Mouse (Mus musculus) midbrain, embryonic 15.5 days (tissue): ENCODE measurements around the gene Gart. TPM values are rescaled to one million over a fixed set of nuclear protein-coding genes. Genes with fewer than 3 reads are reported as not detected.
A peak's percentile ranks its signal among the peaks of the same experiment; 100 is the strongest.

Experiments
- ATAC-seq: fragments of 200-750 bp; cut with Nextera tagmentation; replicated peaks from 2 replicates; pipeline ENCODE4 v1.8.0; 2017; ENCODE audit warnings: moderate TSS enrichment
- H3K27ac ChIP-seq: fragments of 300-500 bp; sonication (generic); 2 replicates; pipeline ENCODE4 v1.5.1; 2015; ENCODE audit warnings: mild to moderate bottlenecking, inconsistent platforms
- H3K27me3 ChIP-seq: fragments of 300-500 bp; sonication (generic); replicated peaks from 2 replicates; pipeline ENCODE4 v1.6.1; 2015; ENCODE audit warnings: inconsistent platforms
- H3K36me3 ChIP-seq: fragments of 300-500 bp; sonication (generic); replicated peaks from 2 replicates; pipeline ENCODE4 v1.6.1; 2015; ENCODE audit warnings: inconsistent platforms
- H3K4me1 ChIP-seq: fragments of 300-500 bp; sonication (generic); 2 replicates; pipeline ENCODE4 v1.6.1; 2015; ENCODE audit warnings: inconsistent platforms
- H3K4me2 ChIP-seq: fragments of 300-500 bp; sonication (generic); 2 replicates; pipeline ENCODE4 v1.6.1; 2015; ENCODE audit warnings: inconsistent platforms, mild to moderate bottlenecking, moderate library complexity
- H3K4me3 ChIP-seq: fragments of 300-500 bp; sonication (generic); 2 replicates; pipeline ENCODE4 v1.5.1; 2015; ENCODE audit warnings: mild to moderate bottlenecking, inconsistent platforms
- H3K9ac ChIP-seq: fragments of 300-500 bp; sonication (generic); 2 replicates; pipeline ENCODE4 v1.6.1; 2015; ENCODE audit warnings: mild to moderate bottlenecking, inconsistent platforms
- H3K9me3 ChIP-seq: fragments of 300-500 bp; sonication (generic); 2 replicates; pipeline ENCODE4 v1.6.1; 2016; ENCODE audit warnings: inconsistent platforms
- WGBS: fragments of 180-500 bp; shearing (Covaris S2); methylation state at CpG from one replicate; pipeline ENCODE4 v1.1.7; 2015; ENCODE audit warnings: mixed read lengths; 5-methylcytosine and 5-hydroxymethylcytosine counted together
- polyA plus RNA-seq: library from polyadenylated mRNA; unstranded; fragments of >200 nt; fragmentation: Nextera tagmentation; extraction: Ambion mirVana; gene quantifications from 2 replicates; pipeline ENCODE4 v1.2.1, GENCODE M21; 2015

Gart gene
- 60.7 and 62.0 TPM in 2 replicates for polyA plus RNA-seq

GRCm38 (mm10) chr16:91646681-91647419 is at the start of gene Gart:
Gene Gart (minus strand): TSS chr16:91646952.
- Histone ChIP-seq H3K4me3 (peak within 1 kb of the TSS; percentile 82), H3K27me3 (no peaks in the 10 kb centered on the region), H3K36me3 (peaks cover under 1% of the 10 kb centered on the region; the same call in 1 of the 2 replicates), H3K9me3 (no peaks in the 10 kb centered on the region), H3K4me2 (peak within 1 kb of the TSS; percentile 92), H3K4me1 (peaks cover 22% of the 10 kb centered on the region), H3K27ac (peak within 1 kb of the TSS; percentile 99), H3K9ac (peak within 1 kb of the TSS; percentile 80)
- WGBS, result under 1% methylated on average over 59 of the region's 59 CpGs
- peak; percentile 90 for ATAC-seq

GRCm38 (mm10) chr16:91695108-91695755 is 48.5 kb upstream of the Gart start:
- no peak for ATAC-seq
- Histone ChIP-seq H3K27me3 (no peaks in the 10 kb centered on the region), H3K4me2 (no peak overlapping the region), H3K4me1 (no peaks in the 10 kb centered on the region), H3K9ac (no peak overlapping the region), H3K36me3 (peaks cover 24% of the 10 kb centered on the region), H3K4me3 (no peak overlapping the region), H3K9me3 (no peaks in the 10 kb centered on the region), H3K27ac (no peak overlapping the region)
- 77% methylated on average over 8 of the region's 8 CpGs for WGBS

- no peaks in the 10 kb centered on the region for H3K27me3 ChIP-seq
- H3K36me3 ChIP-seq, result peaks cover 24% of the 10 kb centered on the region
- H3K9ac ChIP-seq, result no peak overlapping the region
- H3K27ac ChIP-seq, result no peak overlapping the region
- no peak overlapping the region for H3K4me3 ChIP-seq
- no peak overlapping the region for H3K4me2 ChIP-seq
- WGBS, result 33% methylated on average over 14 of the region's 14 CpGs
- peak; percentile 87 for ATAC-seq
- peaks cover 6% of the 10 kb centered on the region for H3K4me1 ChIP-seq
- H3K9me3 ChIP-seq, result no peaks in the 10 kb centered on the region
These were observed 47.8 kb upstream of the Gart start for GRCm38 (mm10) chr16:91694455-91695084.

GRCm38 (mm10) chr16:91689791-91690190 is 43.0 kb upstream of the Gart start:
- ATAC-seq, result no peak
- H3K4me1 ChIP-seq, result peaks cover 20% of the 10 kb centered on the region
- WGBS, result 37% methylated on average over 7 of the region's 7 CpGs
- peaks cover 13% of the 10 kb centered on the region; the same call in 1 of the 2 replicates for H3K36me3 ChIP-seq
- H3K9ac ChIP-seq, result no peak overlapping the region
- H3K9me3 ChIP-seq, result no peaks in the 10 kb centered on the region
- H3K4me2 ChIP-seq, result peak overlapping the region; percentile 87
- H3K27me3 ChIP-seq, result no peaks in the 10 kb centered on the region
- no peak overlapping the region for H3K4me3 ChIP-seq
- no peak overlapping the region for H3K27ac ChIP-seq

GRCm38 (mm10) chr16:91688619-91689334 is 42.0 kb upstream of the Gart start, which contains the start of gene Donson:
Gene Donson (minus strand): TSS chr16:91688770.
- Histone ChIP-seq H3K27me3 (no peaks in the 10 kb centered on the region), H3K4me2 (peak within 1 kb of the TSS; percentile 87), H3K9ac (peak within 1 kb of the TSS; percentile 98), H3K4me1 (peaks cover 20% of the 10 kb centered on the region), H3K9me3 (no peaks in the 10 kb centered on the region), H3K4me3 (peak within 1 kb of the TSS; percentile 97), H3K27ac (peak within 1 kb of the TSS; percentile 93), H3K36me3 (peaks cover 13% of the 10 kb centered on the region; the same call in 1 of the 2 replicates)
- WGBS, result under 1% methylated on average over 70 of the region's 71 CpGs
- peak; percentile 99 for ATAC-seq

GRCm38 (mm10) chr16:91688023-91688618 is 41.4 kb upstream of the Gart start:
- WGBS, result 1% methylated on average over 42 of the region's 51 CpGs
- no peaks in the 10 kb centered on the region for H3K27me3 ChIP-seq

GRCm38 (mm10) chr16:91686369-91686768 is 39.6 kb upstream of the Gart start:
- H3K27me3 ChIP-seq, result no peaks in the 10 kb centered on the region
- no peak for ATAC-seq
- 80% methylated on average over 5 of the region's 5 CpGs for WGBS
- no peaks in the 10 kb centered on the region for H3K9me3 ChIP-seq
- H3K9ac ChIP-seq, result no peak overlapping the region
- H3K4me2 ChIP-seq, result no peak overlapping the region
- peaks cover 20% of the 10 kb centered on the region for H3K4me1 ChIP-seq
- no peak overlapping the region for H3K27ac ChIP-seq
- peaks cover 34% of the 10 kb centered on the region for H3K36me3 ChIP-seq
- H3K4me3 ChIP-seq, result no peak overlapping the region

More at GRCm38 (mm10) chr16:91688023-91688618, 41.4 kb upstream of the Gart start:
- Histone ChIP-seq H3K36me3 (peaks cover 17% of the 10 kb centered on the region; the same call in 1 of the 2 replicates), H3K27ac (peak overlapping the region; percentile 93), H3K4me3 (peak overlapping the region; percentile 97), H3K9me3 (no peaks in the 10 kb centered on the region), H3K9ac (peak overlapping the region; percentile 98), H3K4me2 (peak overlapping the region; percentile 87), H3K4me1 (peaks cover 20% of the 10 kb centered on the region)
- peak; percentile 70; the same call in 1 of the 2 replicates for ATAC-seq

- 93% methylated on average over 5 of the region's 5 CpGs for WGBS
- Histone ChIP-seq H3K4me3 (no peak overlapping the region), H3K36me3 (peaks cover 39% of the 10 kb centered on the region), H3K27me3 (no peaks in the 10 kb centered on the region), H3K4me1 (peaks cover 20% of the 10 kb centered on the region), H3K27ac (no peak overlapping the region), H3K4me2 (no peak overlapping the region), H3K9ac (no peak overlapping the region), H3K9me3 (no peaks in the 10 kb centered on the region)
- ATAC-seq, result no peak
These were observed 38.8 kb upstream of the Gart start for GRCm38 (mm10) chr16:91685526-91685925.

- no peaks in the 10 kb centered on the region for H3K27me3 ChIP-seq
- WGBS, result 81% methylated on average over 5 of the region's 5 CpGs
- H3K9ac ChIP-seq, result no peak overlapping the region
- no peaks in the 10 kb centered on the region for H3K4me1 ChIP-seq
- no peak overlapping the region for H3K4me3 ChIP-seq
- H3K9me3 ChIP-seq, result no peaks in the 10 kb centered on the region
- no peak overlapping the region for H3K27ac ChIP-seq
- H3K4me2 ChIP-seq, result no peak overlapping the region
- peaks cover 54% of the 10 kb centered on the region for H3K36me3 ChIP-seq
- no peak for ATAC-seq
These were observed 33.9 kb upstream of the Gart start for GRCm38 (mm10) chr16:91680656-91681055.

GRCm38 (mm10) chr16:91678147-91678911 is 31.6 kb upstream of the Gart start:
- H3K36me3 ChIP-seq, result peaks cover 50% of the 10 kb centered on the region
- H3K9ac ChIP-seq, result no peak overlapping the region
- H3K4me1 ChIP-seq, result no peaks in the 10 kb centered on the region
- ATAC-seq, result no peak
- no peaks in the 10 kb centered on the region for H3K27me3 ChIP-seq
- H3K4me2 ChIP-seq, result no peak overlapping the region
- 91% methylated on average over 5 of the region's 5 CpGs for WGBS
- no peaks in the 10 kb centered on the region for H3K9me3 ChIP-seq
- no peak overlapping the region for H3K4me3 ChIP-seq
- H3K27ac ChIP-seq, result no peak overlapping the region

- Histone ChIP-seq H3K4me3 (no peak overlapping the region), H3K4me2 (no peak overlapping the region), H3K9ac (no peak overlapping the region), H3K27ac (no peak overlapping the region), H3K27me3 (no peaks in the 10 kb centered on the region), H3K36me3 (peaks cover 49% of the 10 kb centered on the region), H3K4me1 (no peaks in the 10 kb centered on the region), H3K9me3 (no peaks in the 10 kb centered on the region)
- WGBS, result 89% methylated on average over 4 of the region's 4 CpGs
- no peak for ATAC-seq
These were observed 27.7 kb upstream of the Gart start for GRCm38 (mm10) chr16:91674500-91674899.
